Mouse (Mus musculus) kidney, adult 9 months (tissue): Measurements from ENCODE around the gene Tmem50b.
"Not testable (repeated sequence)": the region's sequence is repeated elsewhere in the genome, so short reads cannot be mapped to it uniquely, and the experiment has no call there.

Source experiments
- DNase-seq: peaks from one replicate; pipeline ENCODE4 v3.0.0; 2022

Gene Tmem50b

GRCm38 (mm10) chr16:91597672-91598010 lies at the start of gene Tmem50b:
Tmem50b (minus strand) TSS chr16:91597800.
- DNase-seq: peak; percentile 99

GRCm38 (mm10) chr16:91646681-91647419 lies 49.2 kb upstream of the Tmem50b start, which contains the start of gene Gart:
Gart (minus strand) TSS chr16:91646952.
- DNase-seq: peak; percentile 95

- peak; percentile 25 for DNase-seq
These were observed 48.5 kb upstream of the Tmem50b start for GRCm38 (mm10) chr16:91645995-91646602.

- DNase-seq: not testable (repeated sequence)
These were observed 47.8 kb upstream of the Tmem50b start for GRCm38 (mm10) chr16:91645420-91645819.

- DNase-seq: no peak
These were observed 47.3 kb upstream of the Tmem50b start for GRCm38 (mm10) chr16:91644901-91645300.

GRCm38 (mm10) chr16:91640171-91640570 lies 42.6 kb upstream of the Tmem50b start:
- no peak for DNase-seq

GRCm38 (mm10) chr16:91639636-91640035 lies 42.0 kb upstream of the Tmem50b start:
- DNase-seq: no peak

- DNase-seq: no peak
These were observed 41.6 kb upstream of the Tmem50b start for GRCm38 (mm10) chr16:91639161-91639560.

GRCm38 (mm10) chr16:91633641-91634040 lies 36.0 kb upstream of the Tmem50b start:
- no peak for DNase-seq

GRCm38 (mm10) chr16:91632940-91633339 lies 35.3 kb upstream of the Tmem50b start:
- no peak for DNase-seq

GRCm38 (mm10) chr16:91632439-91632838 lies 34.8 kb upstream of the Tmem50b start:
- DNase-seq: no peak

- DNase-seq: no peak
These were observed 33.0 kb upstream of the Tmem50b start for GRCm38 (mm10) chr16:91630584-91630983.

- no peak for DNase-seq
These were observed 32.1 kb upstream of the Tmem50b start for GRCm38 (mm10) chr16:91629749-91630148.

- no peak for DNase-seq
These were observed 31.1 kb upstream of the Tmem50b start for GRCm38 (mm10) chr16:91628673-91629072.

GRCm38 (mm10) chr16:91627831-91628230 lies 30.2 kb upstream of the Tmem50b start:
- DNase-seq: no peak

- DNase-seq: no peak
These were observed 25.5 kb upstream of the Tmem50b start for GRCm38 (mm10) chr16:91623074-91623473.

GRCm38 (mm10) chr16:91620991-91621390 lies 23.4 kb upstream of the Tmem50b start:
- no peak for DNase-seq

GRCm38 (mm10) chr16:91620185-91620584 lies 22.6 kb upstream of the Tmem50b start:
- no peak for DNase-seq

GRCm38 (mm10) chr16:91618511-91619501 lies 21.2 kb upstream of the Tmem50b start, which contains the start of gene Dnajc28:
Dnajc28 (minus strand) TSS chr16:91619026.
- peak; percentile 88 for DNase-seq

- no peak for DNase-seq
These were observed 17.0 kb upstream of the Tmem50b start for GRCm38 (mm10) chr16:91614552-91614951.

- no peak for DNase-seq
These were observed 14.9 kb upstream of the Tmem50b start for GRCm38 (mm10) chr16:91612525-91612924.

GRCm38 (mm10) chr16:91611248-91611647 lies 13.6 kb upstream of the Tmem50b start:
- no peak for DNase-seq
